Mouse (Mus musculus) heart, embryonic 13.5 days (tissue): ENCODE measurements around the gene Olfr2. TPM values are rescaled to one million over a fixed set of nuclear protein-coding genes. Genes with fewer than 3 reads are reported as not detected.
"Not testable (repeated sequence)": the region's sequence is repeated elsewhere in the genome, so short reads cannot be mapped to it uniquely, and the experiment has no call there.

Experiments used
- ATAC-seq: fragments of 200-750 bp; cut with Nextera tagmentation; 2 replicates; pipeline ENCODE4 v1.8.0; 2017; ENCODE audit warnings: moderate TSS enrichment; ENCODE audit not compliant: insufficient number of reproducible peaks, low FRiP score, low TSS enrichment; ENCODE audit errors: extremely low read depth
- H3K27ac ChIP-seq: fragments of 300-500 bp; sonication (generic); replicated peaks from 2 replicates; pipeline ENCODE4 v1.5.1; 2015; ENCODE audit warnings: moderate library complexity, mild to moderate bottlenecking, inconsistent platforms
- H3K27me3 ChIP-seq: fragments of 300-500 bp; sonication (generic); replicated peaks from 2 replicates; pipeline ENCODE4 v1.6.1; 2015; ENCODE audit warnings: mild to moderate bottlenecking, inconsistent platforms
- H3K36me3 ChIP-seq: fragments of 300-500 bp; sonication (generic); 2 replicates; pipeline ENCODE4 v1.6.1; 2015; ENCODE audit warnings: mild to moderate bottlenecking, inconsistent platforms
- H3K4me1 ChIP-seq: fragments of 300-500 bp; sonication (generic); 2 replicates; pipeline ENCODE4 v1.6.1; 2015; ENCODE audit warnings: inconsistent platforms
- H3K4me2 ChIP-seq: fragments of 300-500 bp; sonication (generic); 2 replicates; pipeline ENCODE4 v1.6.1; 2015; ENCODE audit warnings: inconsistent platforms, mild to moderate bottlenecking, moderate library complexity
- H3K4me3 ChIP-seq: fragments of 300-500 bp; sonication (generic); 2 replicates; pipeline ENCODE4 v1.5.1; 2015; ENCODE audit warnings: moderate library complexity, mild to moderate bottlenecking, inconsistent platforms
- H3K9ac ChIP-seq: fragments of 300-500 bp; sonication (generic); 2 replicates; pipeline ENCODE4 v1.6.1; 2015; ENCODE audit warnings: inconsistent platforms, mild to moderate bottlenecking, moderate library complexity
- H3K9me3 ChIP-seq: fragments of 300-500 bp; sonication (generic); 2 replicates; pipeline ENCODE4 v1.6.1; 2016; ENCODE audit warnings: inconsistent platforms
- WGBS: fragments of 180-500 bp; shearing (Covaris S2); methylation state at CpG from one replicate; pipeline ENCODE4 v1.1.7; 2015; ENCODE audit warnings: mixed read lengths; 5-methylcytosine and 5-hydroxymethylcytosine counted together
- polyA plus RNA-seq: library from polyadenylated mRNA; unstranded; fragments of >200 nt; fragmentation: Nextera tagmentation; extraction: Ambion mirVana; gene quantifications from 2 replicates; pipeline ENCODE4 v1.2.1, GENCODE M21; 2015

Gene Olfr2
- polyA plus RNA-seq = not detected in 2 replicates

- H3K9ac ChIP-seq = no peak within 1 kb of the TSS
- H3K4me3 ChIP-seq = no peak within 1 kb of the TSS
- H3K4me1 ChIP-seq = no peaks in the 10 kb centered on the region
- no peaks in the 10 kb centered on the region for H3K27me3 ChIP-seq
- H3K9me3 ChIP-seq = no peaks in the 10 kb centered on the region
- ATAC-seq = no peak
- H3K27ac ChIP-seq = no peak within 1 kb of the TSS
- H3K36me3 ChIP-seq = no peaks in the 10 kb centered on the region
- 43% methylated on average over 1 of the region's 1 CpGs for WGBS
- no peak within 1 kb of the TSS for H3K4me2 ChIP-seq
These were observed at the start of gene Olfr2 for GRCm38 (mm10) chr7:107005972-107006371. Gene Olfr2 (minus strand): TSS chr7:107006072.

- WGBS = 37% methylated on average over 3 of the region's 3 CpGs
- H3K9me3 ChIP-seq = no peaks in the 10 kb centered on the region
- no peaks in the 10 kb centered on the region for H3K36me3 ChIP-seq
- H3K27me3 ChIP-seq = no peaks in the 10 kb centered on the region
- ATAC-seq = no peak
- no peak overlapping the region for H3K4me3 ChIP-seq
- no peaks in the 10 kb centered on the region for H3K4me1 ChIP-seq
- H3K27ac ChIP-seq = no peak overlapping the region
- no peak overlapping the region for H3K9ac ChIP-seq
- H3K4me2 ChIP-seq = no peak overlapping the region
These were observed 41.7 kb upstream of the Olfr2 start for GRCm38 (mm10) chr7:107047578-107047977.

- Histone ChIP-seq H3K4me1 (no peaks in the 10 kb centered on the region), H3K27me3 (no peaks in the 10 kb centered on the region), H3K9ac (no peak overlapping the region), H3K4me3 (no peak overlapping the region), H3K4me2 (no peak overlapping the region), H3K36me3 (no peaks in the 10 kb centered on the region), H3K9me3 (no peaks in the 10 kb centered on the region), H3K27ac (no peak overlapping the region)
- WGBS = 3% methylated on average over 5 of the region's 5 CpGs
- no peak for ATAC-seq
These were observed 40.0 kb upstream of the Olfr2 start for GRCm38 (mm10) chr7:107045833-107046232.

GRCm38 (mm10) chr7:107044407-107044806 is 38.5 kb upstream of the Olfr2 start:
- no peaks in the 10 kb centered on the region for H3K36me3 ChIP-seq
- H3K9ac ChIP-seq = no peak overlapping the region
- H3K27ac ChIP-seq = no peak overlapping the region
- H3K27me3 ChIP-seq = no peaks in the 10 kb centered on the region
- no peak overlapping the region for H3K4me3 ChIP-seq
- no peak for ATAC-seq
- H3K9me3 ChIP-seq = no peaks in the 10 kb centered on the region
- H3K4me2 ChIP-seq = no peak overlapping the region
- 65% methylated on average over 1 of the region's 1 CpGs for WGBS
- no peaks in the 10 kb centered on the region for H3K4me1 ChIP-seq

GRCm38 (mm10) chr7:107043136-107043535 is 37.3 kb upstream of the Olfr2 start:
- no peaks in the 10 kb centered on the region for H3K9me3 ChIP-seq
- no peak overlapping the region for H3K4me2 ChIP-seq
- no peaks in the 10 kb centered on the region for H3K4me1 ChIP-seq
- 72% methylated on average over 3 of the region's 3 CpGs for WGBS
- no peaks in the 10 kb centered on the region for H3K27me3 ChIP-seq
- no peak overlapping the region for H3K9ac ChIP-seq
- no peak for ATAC-seq
- H3K4me3 ChIP-seq = no peak overlapping the region
- H3K36me3 ChIP-seq = no peaks in the 10 kb centered on the region
- no peak overlapping the region for H3K27ac ChIP-seq

- ATAC-seq = no peak
- no peaks in the 10 kb centered on the region for H3K36me3 ChIP-seq
- H3K27me3 ChIP-seq = no peaks in the 10 kb centered on the region
- H3K4me1 ChIP-seq = no peaks in the 10 kb centered on the region
- WGBS = 68% methylated on average over 2 of the region's 2 CpGs
- no peak overlapping the region for H3K9ac ChIP-seq
- H3K4me2 ChIP-seq = no peak overlapping the region
- H3K4me3 ChIP-seq = no peak overlapping the region
- H3K9me3 ChIP-seq = no peaks in the 10 kb centered on the region
- no peak overlapping the region for H3K27ac ChIP-seq
These were observed 34.2 kb upstream of the Olfr2 start for GRCm38 (mm10) chr7:107039934-107040563.

GRCm38 (mm10) chr7:107030874-107031273 is 25.0 kb upstream of the Olfr2 start, which contains the start of gene Olfr713:
Gene Olfr713 (plus strand): TSS chr7:107031174.
- no peak within 1 kb of the TSS for H3K4me3 ChIP-seq
- H3K4me1 ChIP-seq = no peaks in the 10 kb centered on the region
- 76% methylated on average over 1 of the region's 1 CpGs for WGBS
- ATAC-seq = no peak
- H3K9me3 ChIP-seq = no peaks in the 10 kb centered on the region
- no peak within 1 kb of the TSS for H3K4me2 ChIP-seq
- H3K9ac ChIP-seq = no peak within 1 kb of the TSS
- no peak within 1 kb of the TSS for H3K27ac ChIP-seq
- no peaks in the 10 kb centered on the region for H3K27me3 ChIP-seq
- no peaks in the 10 kb centered on the region for H3K36me3 ChIP-seq

GRCm38 (mm10) chr7:107004169-107004568 is 1.7 kb downstream of the Olfr2 start:
- Histone ChIP-seq H3K4me2 (no peak overlapping the region), H3K36me3 (no peaks in the 10 kb centered on the region), H3K27ac (no peak overlapping the region), H3K4me1 (no peaks in the 10 kb centered on the region), H3K27me3 (no peaks in the 10 kb centered on the region), H3K4me3 (no peak overlapping the region), H3K9me3 (no peaks in the 10 kb centered on the region), H3K9ac (no peak overlapping the region)
- ATAC-seq = no peak
- 30% methylated on average over 3 of the region's 3 CpGs for WGBS

GRCm38 (mm10) chr7:107000798-107001197 is 5.1 kb downstream of the Olfr2 start:
- no peak overlapping the region for H3K9ac ChIP-seq
- H3K9me3 ChIP-seq = no peaks in the 10 kb centered on the region
- H3K4me3 ChIP-seq = no peak overlapping the region
- no peaks in the 10 kb centered on the region for H3K4me1 ChIP-seq
- H3K4me2 ChIP-seq = no peak overlapping the region
- no peak overlapping the region for H3K27ac ChIP-seq
- WGBS = 81% methylated on average over 7 of the region's 7 CpGs
- H3K36me3 ChIP-seq = no peaks in the 10 kb centered on the region
- no peaks in the 10 kb centered on the region for H3K27me3 ChIP-seq
- no peak for ATAC-seq

- Histone ChIP-seq H3K9ac (no peak overlapping the region), H3K4me3 (no peak overlapping the region), H3K9me3 (peaks cover 3% of the 10 kb centered on the region; the same call in 1 of the 2 replicates), H3K4me2 (no peak overlapping the region), H3K4me1 (no peaks in the 10 kb centered on the region), H3K36me3 (no peaks in the 10 kb centered on the region), H3K27me3 (no peaks in the 10 kb centered on the region), H3K27ac (no peak overlapping the region)
- 70% methylated on average over 3 of the region's 3 CpGs for WGBS
- ATAC-seq = no peak
These were observed 20.6 kb downstream of the Olfr2 start for GRCm38 (mm10) chr7:106985236-106985635.

GRCm38 (mm10) chr7:106975353-106975752 is 30.5 kb downstream of the Olfr2 start, which contains the start of gene Olfr711:
Gene Olfr711 (minus strand): TSS chr7:106975453.
- ATAC-seq = no peak
- Histone ChIP-seq H3K36me3 (no peaks in the 10 kb centered on the region), H3K27ac (no peak within 1 kb of the TSS), H3K4me1 (no peaks in the 10 kb centered on the region), H3K9me3 (no peaks in the 10 kb centered on the region), H3K4me2 (no peak within 1 kb of the TSS), H3K4me3 (no peak within 1 kb of the TSS), H3K27me3 (no peaks in the 10 kb centered on the region), H3K9ac (no peak within 1 kb of the TSS)
- WGBS = 43% methylated on average over 1 of the region's 1 CpGs

- H3K27me3 ChIP-seq, H3K9ac ChIP-seq, H3K4me2 ChIP-seq, H3K27ac ChIP-seq, H3K9me3 ChIP-seq, H3K4me1 ChIP-seq, H3K36me3 ChIP-seq, H3K4me3 ChIP-seq, ATAC-seq: not testable (repeated sequence)
These were observed 38.4 kb downstream of the Olfr2 start for GRCm38 (mm10) chr7:106967503-106967902.
